Mouse (Mus musculus) kidney, postnatal 0 days (tissue): ENCODE results near the gene Abcg1. TPM values are rescaled to one million over a fixed set of nuclear protein-coding genes. Genes with fewer than 3 reads are reported as not detected.
A peak's percentile ranks its signal among the peaks of the same experiment; 100 is the strongest.

Source experiments
- ATAC-seq: fragments of 200-750 bp; cut with Nextera tagmentation; replicated peaks from 2 replicates; pipeline ENCODE4 v1.8.0; 2017; ENCODE audit warnings: low read depth, moderate number of reproducible peaks, moderate TSS enrichment, moderate library complexity; ENCODE audit not compliant: low FRiP score
- DNase-seq: peaks from one replicate; pipeline ENCODE4 v3.0.0-alpha.2; 2016; ENCODE audit warnings: low spot score
- H3K27ac ChIP-seq: fragments of 300-500 bp; sonication (generic); 2 replicates; pipeline ENCODE4 v1.5.1; 2014; ENCODE audit warnings: mild to moderate bottlenecking
- H3K27me3 ChIP-seq: fragments of 300-500 bp; sonication (generic); 2 replicates; pipeline ENCODE4 v1.6.1; 2014; ENCODE audit warnings: low read length, mixed read lengths; ENCODE audit not compliant: insufficient read depth
- H3K36me3 ChIP-seq: fragments of 300-500 bp; sonication (generic); 2 replicates; pipeline ENCODE4 v1.6.1; 2014; ENCODE audit warnings: low read length, mixed read lengths; ENCODE audit not compliant: insufficient read depth
- H3K4me1 ChIP-seq: fragments of 300-500 bp; sonication (generic); replicated peaks from 2 replicates; pipeline ENCODE4 v1.6.1; 2014; ENCODE audit warnings: antibody characterized with exemption, low read length, mixed read lengths; ENCODE audit not compliant: insufficient read depth
- H3K4me2 ChIP-seq: fragments of 300-500 bp; sonication (generic); 2 replicates; pipeline ENCODE4 v1.6.1; 2014; ENCODE audit warnings: mild to moderate bottlenecking, low read length, moderate library complexity, mixed read lengths
- H3K4me3 ChIP-seq: fragments of 300-500 bp; sonication (generic); replicated peaks from 2 replicates; pipeline ENCODE4 v1.5.1; 2014; ENCODE audit warnings: low read depth, low read length
- H3K9ac ChIP-seq: fragments of 300-500 bp; sonication (generic); 2 replicates; pipeline ENCODE4 v1.6.1; 2014; ENCODE audit warnings: low read depth, low read length
- H3K9me3 ChIP-seq: fragments of 300-500 bp; sonication (generic); replicated peaks from 2 replicates; pipeline ENCODE4 v1.6.1; 2016; ENCODE audit warnings: low read length, inconsistent platforms, mixed read lengths
- CTCF ChIP-seq: IDR thresholded peaks from 2 replicates; pipeline ENCODE4 v1.5.1; 2016; ENCODE audit warnings: antibody characterized with exemption, low read depth, mild to moderate bottlenecking, moderate library complexity
- WGBS: fragments of 180-500 bp; shearing (Covaris S2); extraction: QIAGEN DNeasy Blood & Tissue Kit; methylation state at CpG from one replicate; pipeline ENCODE4 v1.1.7; 2014; 5-methylcytosine and 5-hydroxymethylcytosine counted together
- polyA plus RNA-seq: library from polyadenylated mRNA; unstranded; fragments of >200 nt; fragmentation: Nextera tagmentation; extraction: Ambion mirVana; gene quantifications from 2 replicates; pipeline ENCODE4 v1.2.1, GENCODE M21; 2015

The Abcg1 gene
- polyA plus RNA-seq, 1 experiment from 2014 or later: 8.8 TPM

GRCm38 (mm10) chr17:31039626-31040025 is 17.8 kb upstream of the Abcg1 start:
- H3K36me3 ChIP-seq: no peaks in the 10 kb centered on the region
- DNase-seq (no peak), ATAC-seq (no peak)
- H3K27ac ChIP-seq: no peak overlapping the region
- no peak overlapping the region for H3K9ac ChIP-seq
- no peaks in the 10 kb centered on the region for H3K27me3 ChIP-seq
- no peaks in the 10 kb centered on the region for H3K9me3 ChIP-seq
- no peak overlapping the region for H3K4me3 ChIP-seq
- TF ChIP-seq CTCF: no peak
- H3K4me1 ChIP-seq: no peaks in the 10 kb centered on the region
- H3K4me2 ChIP-seq: no peak overlapping the region
- 53% methylated on average over 7 of the region's 7 CpGs for WGBS

DNA sequence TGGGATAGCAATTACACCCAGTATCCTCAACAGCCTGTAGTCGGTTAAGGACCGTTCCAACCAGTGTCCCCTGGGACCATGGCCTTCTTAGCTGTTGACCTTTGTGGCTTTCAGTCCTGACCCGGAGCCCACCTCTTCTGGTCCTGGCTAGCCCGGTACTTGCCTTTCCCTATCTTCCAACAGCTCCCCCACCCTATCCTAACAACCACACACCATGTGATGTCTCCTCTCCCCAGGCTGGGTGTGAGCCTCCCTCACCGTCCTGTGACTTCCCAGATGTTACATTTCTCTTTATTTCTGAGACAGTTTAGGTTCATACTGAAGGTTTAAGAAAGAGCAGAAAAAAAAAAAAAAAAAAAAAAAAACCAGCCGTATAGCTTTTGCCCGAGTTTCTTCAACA is 17.1 kb upstream of the Abcg1 start:
- Histone ChIP-seq H3K27me3 (no peaks in the 10 kb centered on the region), H3K4me2 (no peak overlapping the region), H3K27ac (no peak overlapping the region), H3K4me3 (no peak overlapping the region), H3K9me3 (no peaks in the 10 kb centered on the region), H3K4me1 (no peaks in the 10 kb centered on the region), H3K9ac (no peak overlapping the region), H3K36me3 (no peaks in the 10 kb centered on the region)
- WGBS: 67% methylated on average over 7 of the region's 7 CpGs
- no peak for DNase-seq
- TF ChIP-seq CTCF: no peak
- no peak for ATAC-seq

- Histone ChIP-seq H3K9ac (no peak overlapping the region), H3K27me3 (no peaks in the 10 kb centered on the region), H3K27ac (no peak overlapping the region), H3K4me1 (no peaks in the 10 kb centered on the region), H3K4me3 (no peak overlapping the region), H3K9me3 (no peaks in the 10 kb centered on the region), H3K4me2 (no peak overlapping the region), H3K36me3 (no peaks in the 10 kb centered on the region)
- DNase-seq: no peak
- ATAC-seq: no peak
- TF ChIP-seq CTCF: no peak
- 58% methylated on average over 2 of the region's 2 CpGs for WGBS
These were observed 14.7 kb upstream of the Abcg1 start for GRCm38 (mm10) chr17:31042751-31043150.

- peak overlapping the region; percentile 62 for H3K4me2 ChIP-seq
- H3K9me3 ChIP-seq: no peaks in the 10 kb centered on the region
- 0 out of 2 replicates have a peak, but pooled peaks cover 3% of the 10 kb centered on the region for H3K4me1 ChIP-seq
- peak; percentile 10; the same call in 1 of the 2 replicates for TF ChIP-seq CTCF
- no peaks in the 10 kb centered on the region for H3K36me3 ChIP-seq
- H3K4me3 ChIP-seq: peak overlapping the region; percentile 39
- H3K9ac ChIP-seq: peak overlapping the region; percentile 25
- ATAC-seq: peak; percentile 62; the same call in 1 of the 2 replicates
- H3K27me3 ChIP-seq: no peaks in the 10 kb centered on the region
- H3K27ac ChIP-seq: no peak overlapping the region; the same call in 1 of the 2 replicates
- no peak for DNase-seq
- WGBS: 1% methylated on average over 31 of the region's 31 CpGs
These were observed 643 bp downstream of the Abcg1 start for GRCm38 (mm10) chr17:31057891-31058744.

DNA sequence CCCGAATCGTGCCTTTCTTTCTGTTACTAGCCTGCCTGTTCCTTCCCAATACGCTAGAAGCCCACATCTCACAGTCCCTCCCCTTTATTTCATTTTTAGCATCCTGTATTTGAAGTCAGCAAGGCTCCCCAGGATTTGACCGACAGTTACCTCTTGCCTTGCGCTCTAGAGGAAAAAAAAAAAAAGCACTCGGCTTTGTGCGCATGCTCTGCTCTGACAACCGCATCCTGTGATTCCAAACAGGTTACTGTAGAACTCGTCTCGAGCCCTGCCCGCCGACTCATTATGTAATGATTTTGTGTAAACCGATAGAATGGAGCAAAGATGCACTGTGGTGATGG is 1.2 kb downstream of the Abcg1 start:
- 0 out of 2 replicates have a peak, but pooled peaks cover 3% of the 10 kb centered on the region for H3K4me1 ChIP-seq
- 3% methylated on average over 13 of the region's 13 CpGs for WGBS
- H3K27me3 ChIP-seq: no peaks in the 10 kb centered on the region
- DNase-seq: peak; percentile 80
- H3K9me3 ChIP-seq: no peaks in the 10 kb centered on the region
- no peak for ATAC-seq
- TF ChIP-seq CTCF: no peak
- H3K36me3 ChIP-seq: no peaks in the 10 kb centered on the region
- H3K27ac ChIP-seq: no peak overlapping the region
- peak overlapping the region; percentile 62 for H3K4me2 ChIP-seq
- peak overlapping the region; percentile 39 for H3K4me3 ChIP-seq
- no peak overlapping the region for H3K9ac ChIP-seq

- no peak for ATAC-seq
- Histone ChIP-seq H3K27ac (peak overlapping the region; percentile 26), H3K4me2 (peak overlapping the region; percentile 6; the same call in 1 of the 2 replicates)
These were observed 2.7 kb downstream of the Abcg1 start for GRCm38 (mm10) chr17:31060196-31060587.

More at GRCm38 (mm10) chr17:31060196-31060587, 2.7 kb downstream of the Abcg1 start:
- TF ChIP-seq CTCF: no peak
- Histone ChIP-seq H3K4me1 (0 out of 2 replicates have a peak, but pooled peaks cover 3% of the 10 kb centered on the region), H3K27me3 (no peaks in the 10 kb centered on the region), H3K9me3 (no peaks in the 10 kb centered on the region), H3K9ac (no peak overlapping the region), H3K36me3 (no peaks in the 10 kb centered on the region), H3K4me3 (no peak overlapping the region)
- WGBS: 26% methylated on average over 4 of the region's 4 CpGs
- no peak for DNase-seq
